ENCODE assay signal across 8 mouse cellular contexts in the genomic region with DNA sequence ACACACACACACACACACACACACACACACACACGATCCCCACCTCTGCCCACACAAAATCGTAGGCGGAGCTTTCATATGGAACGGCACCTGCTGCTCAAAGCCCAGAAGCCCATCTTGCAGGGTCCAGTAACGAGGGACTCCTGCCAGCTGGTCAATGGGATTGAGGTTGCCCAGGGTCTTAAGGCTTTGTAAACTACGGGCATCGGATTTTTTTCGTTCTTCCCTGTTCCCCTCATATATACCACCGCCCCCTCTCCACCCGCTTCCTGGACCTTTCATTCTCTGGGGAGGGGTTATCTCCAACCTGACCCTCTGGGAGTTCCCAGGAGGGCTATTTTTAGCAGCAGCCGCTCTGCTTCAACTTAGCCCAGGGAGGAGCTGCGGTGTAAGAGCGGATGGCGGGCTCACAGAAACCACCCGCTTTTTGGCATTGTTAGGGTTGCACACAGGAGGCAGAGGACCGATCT. TPM values are rescaled to one million over a fixed set of nuclear protein-coding genes. Genes with fewer than 3 reads are reported as not detected.
DNase-seq lines count a peak whose midpoint lies in the region; ATAC-seq and TF ChIP-seq lines count a peak whose summit lies in the region.

No protein-coding gene starts in this region.

- H3K27ac ChIP-seq in left cerebral cortex, adult 2 months, result peak overlapping the region; percentile 91
- peak overlapping the region; percentile 77 for H3K27ac ChIP-seq in bone marrow, adult 2 months (ENCODE audit: control insufficient read depth, insufficient read depth, low read depth, low read length, poor library complexity)
- peak overlapping the region; percentile 92 for H3K27ac ChIP-seq in liver, embryonic 11.5 days (ENCODE audit: low read depth, low read length)
- H3K27ac ChIP-seq in olfactory bulb, adult 2 months (ENCODE audit: insufficient read depth, low read depth, low read length), result peak overlapping the region; percentile 57

- TF ChIP-seq CTCF in left cerebral cortex, adult 2 months (IDR thresholded peaks at IDR 0.05), result no peak
- no peak for TF ChIP-seq CTCF in bone marrow, adult 2 months (IDR thresholded peaks at IDR 0.05; ENCODE audit: control insufficient read depth, insufficient read depth, low read length)
- TF ChIP-seq CTCF in olfactory bulb, adult 2 months (IDR thresholded peaks at IDR 0.05; ENCODE audit: insufficient read depth, low read depth, low read length), result no peak

- under 1% methylated on average over 16 of the region's 16 CpGs for WGBS in bone marrow, adult 2 months
- 0% methylated on average over 16 of the region's 16 CpGs for WGBS in liver, embryonic 11.5 days
- under 1% methylated on average over 16 of the region's 16 CpGs for WGBS in olfactory bulb, adult 2 months

- H3K9me3 ChIP-seq in liver, embryonic 11.5 days (ENCODE audit: control insufficient read depth, low read length), result no peaks in the 10 kb centered on the region

- H3K36me3 ChIP-seq in liver, embryonic 11.5 days (ENCODE audit: control insufficient read depth, insufficient read depth, low read length), result peaks cover 6% of the 10 kb centered on the region; the same call in 1 of the 2 replicates

- peak; percentile 45 for ATAC-seq in granulocyte monocyte progenitor cell, adult 5-6 weeks (replicated peaks; ENCODE audit: poor library complexity, severe bottlenecking)
- peak; percentile 44 for ATAC-seq in liver, embryonic 11.5 days (replicated peaks; ENCODE audit: low FRiP score)

- no peak for TF ChIP-seq POLR2A in bone marrow, adult 2 months (IDR thresholded peaks at IDR 0.05; ENCODE audit: borderline replicate concordance, control insufficient read depth, low read depth, low read length)
- no peak for TF ChIP-seq POLR2A in olfactory bulb, adult 2 months (IDR thresholded peaks at IDR 0.05; ENCODE audit: insufficient read depth, low read depth, low read length)

- peak overlapping the region; percentile 87 for H3K4me2 ChIP-seq in liver, embryonic 11.5 days

- peak in 1 of 2 experiments; percentile 25 for DNase-seq in left cerebral cortex, adult 2 months (ENCODE audit: extremely low spot score in 1 of 2, low spot score in 2 of 2)
- DNase-seq in left cerebral cortex, adult 11 months (ENCODE audit: low spot score), result no peak
- DNase-seq in liver, embryonic 11.5 days (ENCODE audit: low spot score), result no peak
- DNase-seq in adrenal gland, postnatal 4 days (ENCODE audit: low spot score in 2 of 2), result no peak
- DNase-seq in adrenal gland, adult 8-10 months, result no peak

- intact Hi-C loops in left cerebral cortex, adult 2 months (cut with DNase I), result loop anchor here (1.0 to 5.0 kb wide), 4 partner anchors 26 to 349 kb away; no protein-coding TSS in a partner anchor

- no peaks in the 10 kb centered on the region for H3K27me3 ChIP-seq in liver, embryonic 11.5 days (replicated peaks; ENCODE audit: control insufficient read depth, insufficient read depth, low read length)

- peak overlapping the region; percentile 89 for H3K9ac ChIP-seq in liver, embryonic 11.5 days (ENCODE audit: low read depth, low read length)

- peaks cover 4% of the 10 kb centered on the region for H3K4me1 ChIP-seq in bone marrow, adult 2 months (ENCODE audit: control insufficient read depth, insufficient read depth, low read length)
- H3K4me1 ChIP-seq in liver, embryonic 11.5 days (replicated peaks; ENCODE audit: control insufficient read depth, insufficient read depth, low read length), result peaks cover 23% of the 10 kb centered on the region
- H3K4me1 ChIP-seq in olfactory bulb, adult 2 months (ENCODE audit: control insufficient read depth, insufficient read depth, low read length), result peaks cover 10% of the 10 kb centered on the region; the same call in 1 of the 2 replicates

- H3K4me3 ChIP-seq in left cerebral cortex, adult 2 months, result peak overlapping the region; percentile 99
- H3K4me3 ChIP-seq in bone marrow, adult 2 months (replicated peaks; ENCODE audit: control insufficient read depth, low read depth, low read length), result peak overlapping the region; percentile 52
- peak overlapping the region; percentile 88 for H3K4me3 ChIP-seq in liver, embryonic 11.5 days (ENCODE audit: low read depth, low read length)
- peak overlapping the region; percentile 67 for H3K4me3 ChIP-seq in olfactory bulb, adult 2 months (ENCODE audit: insufficient read depth, low read depth, low read length)

RNA-seq across cellular contexts. Expression of gene Lrrc8c, which starts 0.5 kb away (rescaled TPM):
- total RNA-seq in left cerebral cortex, adult 2 months (2021), result 10 to 100 TPM; 32.7 to 37.5 TPM
- polyA plus RNA-seq in bone marrow, adult 2 months (2011; ENCODE audit: insufficient read depth, insufficient read length, low replicate concordance, missing spikeins), result 9.2 and 9.7 TPM in 2 replicates
- 23.7 and 38.7 TPM in 2 replicates for total RNA-seq in granulocyte monocyte progenitor cell, adult 5-6 weeks (2014; fragmentation: Nextera tagmentation)
- 4.4 and 7.5 TPM in 2 replicates for total RNA-seq in granulocyte monocyte progenitor cell, adult 5-6 weeks (2017)
- polyA plus RNA-seq in liver, embryonic 11.5 days (2014; fragmentation: Nextera tagmentation; extraction: Ambion mirVana), result 30.4 and 33.8 TPM in 2 replicates
- not detected in 2 replicates for polyA plus RNA-seq in olfactory bulb, adult 2 months (2012; ENCODE audit: insufficient read depth, insufficient read length, low replicate concordance, missing spikeins)
- 10 to 100 TPM; 29.7 to 36.3 TPM for total RNA-seq in adrenal gland, postnatal 4 days (2021)
- total RNA-seq in adrenal gland, adult 8-10 months (2022), result 10 to 100 TPM; 16.8 to 28.0 (median 24.5) TPM
